In genomic region chr8:111597310-111597709, GRCm38 (mm10) we compare ENCODE assay signal across 8 mouse cellular contexts. TPM values are rescaled to one million over a fixed set of nuclear protein-coding genes. Genes with fewer than 3 reads are reported as not detected.
DNase-seq lines count a peak whose midpoint lies in the region; TF ChIP-seq lines count a peak whose summit lies in the region.
"Had no signal": no experiment of that assay in that cellular context is flagged by ENCODE, and none has a peak within 500 bp of the region (broad histone marks: within the 10 kb centered on the region; RNA-seq: fewer than 3 reads in every experiment).

No protein-coding gene starts in this region.

- no peak overlapping the region for H3K4me3 ChIP-seq in testis, adult 2 months (ENCODE audit: control insufficient read depth, low read depth, low read length)
- no peak overlapping the region for H3K4me3 ChIP-seq in heart, embryonic 10.5 days

- WGBS in heart, embryonic 10.5 days = 29% methylated on average over 1 of the region's 1 CpGs

- H3K9me3 ChIP-seq in heart, embryonic 10.5 days = no peaks in the 10 kb centered on the region

- TF ChIP-seq CTCF in testis, adult 2 months (IDR thresholded peaks at IDR 0.05; ENCODE audit: control insufficient read depth, insufficient read depth, insufficient replicate concordance, low read depth, low read length) = no peak

- no peak for DNase-seq in testis, postnatal 10 days (ENCODE audit: low spot score)
- DNase-seq in heart, embryonic 10.5 days (ENCODE audit: low spot score) = no peak
- peak; percentile 15 to 80 for DNase-seq in kidney, postnatal 36 days
- DNase-seq in left cerebral cortex, adult 11 months (ENCODE audit: low spot score) = no peak
- DNase-seq in T-cell, adult 2 months (ENCODE audit: low spot score) = no peak
- DNase-seq in spleen, adult 12 weeks (ENCODE audit: low spot score) = no peak

- H3K36me3 ChIP-seq in testis, adult 2 months (ENCODE audit: control insufficient read depth, insufficient read depth, low read length) = no peaks in the 10 kb centered on the region
- H3K36me3 ChIP-seq in heart, embryonic 10.5 days = no peaks in the 10 kb centered on the region

- peaks cover 5% of the 10 kb centered on the region for H3K4me1 ChIP-seq in testis, adult 2 months (ENCODE audit: control insufficient read depth, insufficient read depth, low read length)
- H3K4me1 ChIP-seq in heart, embryonic 10.5 days = peaks cover 66% of the 10 kb centered on the region

- TF ChIP-seq POLR2A in testis, adult 2 months (IDR thresholded peaks at IDR 0.05; ENCODE audit: control insufficient read depth, low read depth, low read length) = no peak

- H3K27me3 ChIP-seq in testis, adult 2 months (ENCODE audit: control insufficient read depth, insufficient read depth, low read length) = no peaks in the 10 kb centered on the region
- H3K27me3 ChIP-seq in heart, embryonic 10.5 days (ENCODE audit: insufficient read depth, poor library complexity, severe bottlenecking) = no peaks in the 10 kb centered on the region

- H3K27ac ChIP-seq in testis, adult 2 months (ENCODE audit: control insufficient read depth, insufficient read depth, low read depth, low read length) = peak overlapping the region; percentile 64
- H3K27ac ChIP-seq in heart, embryonic 10.5 days = peak overlapping the region; percentile 83
- H3K27ac ChIP-seq: liver, embryonic 14.5 days had no signal

RNA-seq across cellular contexts. Expression of gene Ldhd, which starts 32.9 kb away (rescaled TPM):
- polyA plus RNA-seq in testis, adult 2 months (2012; rRNA removed) = 6.5 and 18.8 TPM in 2 replicates
- 0.30 and 0.43 TPM in 2 replicates for polyA plus RNA-seq in heart, embryonic 10.5 days (2016; fragmentation: Nextera tagmentation; extraction: Ambion mirVana)

RNA-seq across cellular contexts. Expression of gene Zfp1, which starts 45.9 kb away (rescaled TPM):
- polyA plus RNA-seq in testis, adult 2 months (2012; rRNA removed) = 4.1 and 4.4 TPM in 2 replicates
- 17.6 and 18.1 TPM in 2 replicates for polyA plus RNA-seq in heart, embryonic 10.5 days (2016; fragmentation: Nextera tagmentation; extraction: Ambion mirVana)

Comparison
In these comparisons a context has a peak if more than half of its experiments do, and no peak if none do; other contexts are left out.
1. DNase-seq: peak in kidney, postnatal 36 days (2 of 2); none in testis, postnatal 10 days (single experiment), heart, embryonic 10.5 days (single experiment), left cerebral cortex, adult 11 months (single experiment), T-cell, adult 2 months (single experiment) and spleen, adult 12 weeks (single experiment).